Mouse (Mus musculus): ENCODE data around the gene Stx1b. TPM values are rescaled to one million over a fixed set of nuclear protein-coding genes. Genes with fewer than 3 reads are reported as not detected.

Gene Stx1b
- total RNA-seq, 1 experiment from 2014 or later: 0.40 TPM

GRCm38 (mm10) chr7:127769651-127770038 lies 54.7 kb downstream of the Stx1b start, which contains the start of gene Orai3:
Orai3 (plus strand) TSS chr7:127769815.
- peak; percentile 68 for ATAC-seq (replicated peaks in 1 of 2; ENCODE audit: insufficient read depth in 1 of 2, low FRiP score in 2 of 2, low TSS enrichment in 1 of 2, low read depth in 1 of 2, poor library complexity in 2 of 2, severe bottlenecking in 2 of 2)

- ATAC-seq (replicated peaks in 1 of 2; ENCODE audit: insufficient read depth in 1 of 2, low FRiP score in 2 of 2, low TSS enrichment in 1 of 2, low read depth in 1 of 2, poor library complexity in 2 of 2, severe bottlenecking in 2 of 2): peak; percentile 66 to 81
Measured at GRCm38 (mm10) chr7:127768997-127769593, 55.3 kb downstream of the Stx1b start.

- no peak for ATAC-seq (replicated peaks in 1 of 2; ENCODE audit: insufficient read depth in 1 of 2, low FRiP score in 2 of 2, low TSS enrichment in 1 of 2, low read depth in 1 of 2, poor library complexity in 2 of 2, severe bottlenecking in 2 of 2)
Measured at GRCm38 (mm10) chr7:127768346-127768996, 55.9 kb downstream of the Stx1b start.

GRCm38 (mm10) chr7:127767671-127768345 lies 56.5 kb downstream of the Stx1b start:
- no peak for ATAC-seq (replicated peaks in 1 of 2; ENCODE audit: insufficient read depth in 1 of 2, low FRiP score in 2 of 2, low TSS enrichment in 1 of 2, low read depth in 1 of 2, poor library complexity in 2 of 2, severe bottlenecking in 2 of 2)

GRCm38 (mm10) chr7:127766851-127767609 lies 57.3 kb downstream of the Stx1b start:
- no peak for ATAC-seq (replicated peaks in 1 of 2; ENCODE audit: insufficient read depth in 1 of 2, low FRiP score in 2 of 2, low TSS enrichment in 1 of 2, low read depth in 1 of 2, poor library complexity in 2 of 2, severe bottlenecking in 2 of 2)

GRCm38 (mm10) chr7:127765756-127766155 lies 58.6 kb downstream of the Stx1b start:
- ATAC-seq (replicated peaks in 1 of 2; ENCODE audit: insufficient read depth in 1 of 2, low FRiP score in 2 of 2, low TSS enrichment in 1 of 2, low read depth in 1 of 2, poor library complexity in 2 of 2, severe bottlenecking in 2 of 2): no peak

- ATAC-seq (replicated peaks in 1 of 2; ENCODE audit: insufficient read depth in 1 of 2, low FRiP score in 2 of 2, low TSS enrichment in 1 of 2, low read depth in 1 of 2, poor library complexity in 2 of 2, severe bottlenecking in 2 of 2): no peak
Measured at GRCm38 (mm10) chr7:127763642-127764041, 60.7 kb downstream of the Stx1b start.

GRCm38 (mm10) chr7:127761026-127761425 lies 63.3 kb downstream of the Stx1b start:
- peak; percentile 67 to 76; a peak in 1 of 4 replicates for ATAC-seq (replicated peaks in 1 of 2; ENCODE audit: insufficient read depth in 1 of 2, low FRiP score in 2 of 2, low TSS enrichment in 1 of 2, low read depth in 1 of 2, poor library complexity in 2 of 2, severe bottlenecking in 2 of 2)

GRCm38 (mm10) chr7:127760478-127760877 lies 63.9 kb downstream of the Stx1b start:
- no peak for ATAC-seq (replicated peaks in 1 of 2; ENCODE audit: insufficient read depth in 1 of 2, low FRiP score in 2 of 2, low TSS enrichment in 1 of 2, low read depth in 1 of 2, poor library complexity in 2 of 2, severe bottlenecking in 2 of 2)

GRCm38 (mm10) chr7:127759716-127760115 lies 64.6 kb downstream of the Stx1b start:
- ATAC-seq (replicated peaks in 1 of 2; ENCODE audit: insufficient read depth in 1 of 2, low FRiP score in 2 of 2, low TSS enrichment in 1 of 2, low read depth in 1 of 2, poor library complexity in 2 of 2, severe bottlenecking in 2 of 2): peak; percentile 51 to 53; a peak in 1 of 4 replicates

Other genes starting within 250 kb of the Stx1b start
- gene Ccdc189, start 236.0 kb downstream of the Stx1b start, total RNA-seq (2017): 3.6 and 8.4 TPM in 2 replicates
- 52.4 and 54.8 TPM in 2 replicates for gene Rnf40, start 235.8 kb downstream of the Stx1b start, total RNA-seq (2017)
- 16.1 and 16.8 TPM in 2 replicates for gene Zfp629, start 208.8 kb downstream of the Stx1b start, total RNA-seq (2017)
- gene Bcl7c, start 115.6 kb downstream of the Stx1b start, total RNA-seq (2017): 60.5 and 72.0 TPM in 2 replicates
- gene Ctf1, start 111.8 kb downstream of the Stx1b start, total RNA-seq (2017): 1.3 and 7.7 TPM in 2 replicates
- gene Ctf2, start 92.4 kb downstream of the Stx1b start, total RNA-seq (2017): not detected in 2 replicates
- gene Fbxl19, start 80.0 kb downstream of the Stx1b start, total RNA-seq (2017): 15.1 and 18.5 TPM in 2 replicates
- 25.3 and 34.4 TPM in 2 replicates for gene Orai3, start 54.7 kb downstream of the Stx1b start, total RNA-seq (2017)
- 12.4 and 15.2 TPM in 2 replicates for gene Setd1a, start 47.9 kb downstream of the Stx1b start, total RNA-seq (2017)
- not detected in 2 replicates for gene Gm49388, start 38.9 kb downstream of the Stx1b start, total RNA-seq (2017)
- gene Hsd3b7, start 23.9 kb downstream of the Stx1b start, total RNA-seq (2017): 30.2 and 35.6 TPM in 2 replicates
- 47.1 and 82.4 TPM in 2 replicates for gene Stx4a, start 255 bp downstream of the Stx1b start, total RNA-seq (2017)
- 44.5 and 50.2 TPM in 2 replicates for gene Zfp646, start 51.7 kb upstream of the Stx1b start, total RNA-seq (2017)
- gene Zfp668, start 52.3 kb upstream of the Stx1b start, total RNA-seq (2017): 5.4 and 7.0 TPM in 2 replicates
- gene Prss53, start 66.4 kb upstream of the Stx1b start, total RNA-seq (2017): 0.94 TPM in 1 of 2 replicates, not detected in the other
- gene Gm21974, start 70.9 kb upstream of the Stx1b start, total RNA-seq (2017): not detected in 2 replicates
- gene Vkorc1, start 71.1 kb upstream of the Stx1b start, total RNA-seq (2017): 31.1 and 40.5 TPM in 2 replicates
- 37.4 and 44.7 TPM in 2 replicates for gene Bckdk, start 79.5 kb upstream of the Stx1b start, total RNA-seq (2017)
- gene Kat8, start 88.0 kb upstream of the Stx1b start, total RNA-seq (2017): 42.5 and 48.2 TPM in 2 replicates
- not detected in 2 replicates for gene Prss8, start 105.6 kb upstream of the Stx1b start, total RNA-seq (2017)
- gene Prss36, start 122.2 kb upstream of the Stx1b start, total RNA-seq (2017): 1.2 and 2.3 TPM in 2 replicates
- 98.3 and 114 TPM in 2 replicates for gene Fus, start 142.9 kb upstream of the Stx1b start, total RNA-seq (2017)
- 16.9 and 21.1 TPM in 2 replicates for gene Pycard, start 169.3 kb upstream of the Stx1b start, total RNA-seq (2017)
- gene Trim72, start 179.4 kb upstream of the Stx1b start, total RNA-seq (2017): not detected in 2 replicates
- 29.7 and 53.4 TPM in 2 replicates for gene Itgam, start 238.1 kb upstream of the Stx1b start, total RNA-seq (2017)
- gene Gm49368, start 238.1 kb upstream of the Stx1b start, total RNA-seq (2017): 0.56 TPM in 1 of 2 replicates, not detected in the other

All from hematopoietic stem cell, adult 5-6 weeks (primary cell).